Mouse (Mus musculus): ENCODE data around the gene C1galt1. TPM values are rescaled to one million over a fixed set of nuclear protein-coding genes. Genes with fewer than 3 reads are reported as not detected.

Gene C1galt1
- polyA plus RNA-seq (2012; rRNA removed): 6.5 and 7.2 TPM in 2 replicates

GRCm38 (mm10) chr6:7844802-7845679 lies at the start of gene C1galt1:
Gene C1galt1, plus strand, starts transcription at chr6:7844842.

Other genes starting within 250 kb of the C1galt1 start
- gene Asns, start 151.6 kb upstream of the C1galt1 start, polyA plus RNA-seq (2012; rRNA removed): 73.8 and 80.0 TPM in 2 replicates

All from liver, embryonic 18 days (tissue).